Mouse (Mus musculus) hindbrain, embryonic 10.5 days (tissue): Measurements from ENCODE around the gene Matk. TPM values are rescaled to one million over a fixed set of nuclear protein-coding genes. Genes with fewer than 3 reads are reported as not detected.

ENCODE experiments used
- DNase-seq: peaks from one replicate; pipeline ENCODE4 v3.0.0-alpha.2; 2017; ENCODE audit warnings: low spot score
- H3K27ac ChIP-seq: fragments of 300-500 bp; sonication (generic); 2 replicates; pipeline ENCODE4 v1.5.1; 2016; ENCODE audit warnings: mild to moderate bottlenecking, moderate library complexity
- H3K27me3 ChIP-seq: fragments of 300-500 bp; sonication (generic); 2 replicates; pipeline ENCODE4 v1.6.1; 2016; ENCODE audit warnings: mild to moderate bottlenecking; ENCODE audit not compliant: poor library complexity, insufficient read depth, severe bottlenecking
- H3K36me3 ChIP-seq: fragments of 300-500 bp; sonication (generic); 2 replicates; pipeline ENCODE4 v1.6.1; 2016; ENCODE audit warnings: mild to moderate bottlenecking, moderate library complexity
- H3K4me1 ChIP-seq: fragments of 300-500 bp; sonication (generic); replicated peaks from 2 replicates; pipeline ENCODE4 v1.6.1; 2016; ENCODE audit warnings: mild to moderate bottlenecking
- H3K4me3 ChIP-seq: fragments of 300-500 bp; sonication (generic); 2 replicates; pipeline ENCODE4 v1.5.1; 2016; ENCODE audit warnings: mild to moderate bottlenecking, moderate library complexity
- H3K9me3 ChIP-seq: fragments of 300-500 bp; sonication (generic); 2 replicates; pipeline ENCODE4 v1.6.1; 2016; ENCODE audit warnings: mild to moderate bottlenecking, moderate library complexity
- WGBS: fragments of 180-500 bp; shearing (Covaris S2); methylation state at CpG from one replicate; pipeline ENCODE4 v1.1.7; 2016; 5-methylcytosine and 5-hydroxymethylcytosine counted together
- polyA plus RNA-seq: library from polyadenylated mRNA; unstranded; fragments of >200 nt; fragmentation: Nextera tagmentation; extraction: Ambion mirVana; gene quantifications from 2 replicates; pipeline ENCODE4 v1.2.1, GENCODE M21; 2016

Gene Matk
- polyA plus RNA-seq, 1 experiment from 2014 or later = 3.9 TPM

DNA sequence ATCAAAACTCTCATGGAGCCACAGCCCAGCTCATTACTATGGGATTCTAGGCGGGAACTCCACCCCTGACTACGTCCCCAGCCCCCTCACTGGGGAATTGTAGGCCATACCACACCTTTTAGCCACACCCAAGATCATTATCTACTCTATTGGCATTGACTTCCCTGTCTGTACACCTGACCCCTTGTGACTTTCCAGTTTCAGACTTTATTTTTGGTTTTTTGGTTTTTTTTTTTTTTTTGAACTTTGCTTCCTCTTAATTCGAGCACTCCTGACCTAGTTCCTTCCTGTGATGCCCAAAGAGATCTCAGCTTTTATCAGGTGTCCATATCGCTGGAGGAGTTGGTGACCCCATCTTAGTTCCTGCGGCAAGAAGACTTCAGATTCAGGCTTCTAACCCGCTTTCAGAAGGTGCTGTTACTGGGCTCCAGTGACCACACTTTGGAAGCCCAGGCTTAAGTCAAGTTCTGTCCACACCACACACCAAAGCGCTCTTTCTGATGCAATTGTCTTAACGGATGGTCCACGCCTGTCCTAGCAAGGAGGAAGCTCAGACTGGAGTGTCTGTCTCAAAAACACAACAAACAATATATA is 38.9 kb downstream of the Matk start, which contains the start of gene Tjp3:
Tjp3 (minus strand) TSS at position 71 of the 594 bp plus-strand sequence.
- DNase-seq = no peak
- Histone ChIP-seq H3K4me3 (peak within 1 kb of the TSS; percentile 84), H3K27ac (peak within 1 kb of the TSS; percentile 95), H3K27me3 (peaks cover 48% of the 10 kb centered on the region), H3K9me3 (no peaks in the 10 kb centered on the region), H3K36me3 (0 out of 2 replicates have a peak, but pooled peaks cover 12% of the 10 kb centered on the region), H3K4me1 (peaks cover 36% of the 10 kb centered on the region)
- WGBS = 75% methylated on average over 9 of the region's 9 CpGs

DNA sequence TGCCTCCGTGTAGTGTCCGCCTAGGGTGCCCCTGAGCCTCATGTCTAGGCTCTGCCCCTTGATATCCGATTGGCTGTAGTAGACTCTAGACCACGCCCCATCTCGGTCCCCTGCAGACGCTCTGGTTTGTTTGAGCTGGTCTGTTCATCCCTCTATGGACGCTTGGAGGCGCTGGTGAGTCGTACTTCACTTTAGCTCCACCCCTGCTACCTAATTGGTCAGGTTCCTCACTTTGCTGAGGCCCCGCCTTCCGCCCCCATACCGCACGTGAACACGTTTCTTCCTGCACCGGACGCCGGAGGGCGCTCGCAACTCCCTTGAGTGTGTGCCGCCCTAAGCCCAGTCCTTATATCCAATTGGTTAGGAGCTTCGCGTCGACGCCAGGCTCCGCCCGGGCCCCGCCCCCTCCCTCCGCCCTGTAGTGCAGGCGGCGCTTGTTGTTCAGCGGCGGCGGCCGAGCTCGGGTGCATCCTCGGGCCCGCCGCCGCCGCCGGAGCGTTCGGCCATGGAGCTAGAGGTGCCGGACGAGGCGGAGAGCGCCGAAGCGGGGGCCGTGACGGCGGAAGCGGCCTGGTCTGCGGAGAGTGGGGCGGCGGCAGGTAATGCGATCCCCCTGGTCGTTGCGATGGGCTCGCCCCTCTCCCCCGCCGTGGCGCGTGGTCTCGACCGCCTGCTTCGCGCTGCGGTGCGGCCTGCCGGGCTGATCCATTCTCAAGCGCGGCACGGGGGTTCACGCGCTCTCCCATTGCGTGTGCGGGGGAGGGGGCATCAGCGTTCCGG is 40.0 kb downstream of the Matk start, which contains the start of gene Pip5k1c:
Pip5k1c (plus strand) TSS at position 410 of the 780 bp plus-strand sequence.
- peaks cover 42% of the 10 kb centered on the region for H3K4me1 ChIP-seq
- WGBS = under 1% methylated on average over 80 of the region's 80 CpGs

DNA sequence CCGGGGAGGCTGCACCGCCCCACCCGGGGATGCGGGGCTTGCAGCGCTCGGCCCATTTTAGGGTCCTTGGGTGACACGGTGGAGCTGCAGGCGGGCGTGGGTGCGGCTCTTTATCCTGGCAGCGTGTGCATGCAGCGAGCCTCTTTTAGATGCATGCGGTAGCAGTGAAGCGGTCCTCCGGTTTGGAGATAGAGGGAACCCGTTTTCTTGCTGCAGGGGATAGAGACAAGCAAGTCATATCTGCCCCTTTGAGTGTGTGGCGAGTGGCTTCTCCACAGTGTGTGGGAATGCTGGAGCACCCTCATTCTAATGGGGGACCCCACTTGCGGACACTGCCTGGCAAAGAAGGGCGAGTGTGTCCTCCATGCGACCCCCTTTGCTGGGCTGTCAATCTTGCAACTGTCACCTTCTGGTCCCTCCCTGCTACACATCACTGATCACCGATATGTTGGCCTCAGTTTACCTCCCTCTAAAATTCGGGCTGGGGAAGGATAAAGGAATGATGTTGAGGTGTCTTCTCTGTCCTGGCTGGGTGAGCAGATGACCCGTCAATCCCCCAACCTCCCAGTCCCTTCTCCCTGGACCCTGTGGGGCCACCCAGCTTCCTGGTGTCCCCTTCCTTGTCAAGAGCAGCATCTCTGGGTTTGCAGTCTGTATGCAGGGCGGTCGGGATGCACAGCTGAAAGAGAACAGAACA is 40.7 kb downstream of the Matk start:
- Histone ChIP-seq H3K36me3 (peaks cover 18% of the 10 kb centered on the region), H3K27ac (peak overlapping the region; percentile 95), H3K4me3 (peak overlapping the region; percentile 84), H3K4me1 (peaks cover 45% of the 10 kb centered on the region), H3K27me3 (peaks cover 35% of the 10 kb centered on the region), H3K9me3 (no peaks in the 10 kb centered on the region)
- no peak for DNase-seq
- WGBS = 4% methylated on average over 25 of the region's 25 CpGs

More for the DNA sequence above, 40.0 kb downstream of the Matk start, which contains the start of gene Pip5k1c:
- Histone ChIP-seq H3K4me3 (peak within 1 kb of the TSS; percentile 84), H3K36me3 (0 out of 2 replicates have a peak, but pooled peaks cover 12% of the 10 kb centered on the region), H3K27ac (peak within 1 kb of the TSS; percentile 95), H3K27me3 (peaks cover 42% of the 10 kb centered on the region), H3K9me3 (no peaks in the 10 kb centered on the region)
- peak; percentile 100 for DNase-seq

DNA sequence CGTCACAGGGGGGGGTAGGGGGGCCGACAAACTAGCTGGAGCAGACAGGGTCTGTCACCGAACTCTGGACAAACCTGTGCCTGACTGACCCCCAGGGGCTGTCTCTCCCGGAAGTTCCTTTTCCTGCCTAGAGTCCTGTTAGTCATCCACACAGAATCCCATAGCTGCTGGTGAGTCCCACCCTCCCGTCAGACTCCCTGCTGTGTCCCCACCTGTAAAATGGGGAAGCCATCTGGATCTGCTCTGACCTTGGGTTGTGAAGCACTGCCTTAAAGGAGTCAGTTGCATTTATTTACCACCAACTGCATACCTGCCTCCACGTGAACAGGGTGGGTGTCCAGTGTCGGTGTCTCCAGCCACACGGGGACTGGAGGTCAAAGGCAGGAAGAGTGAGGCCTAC is 41.7 kb downstream of the Matk start:
- WGBS = 58% methylated on average over 8 of the region's 8 CpGs
- Histone ChIP-seq H3K4me3 (peak overlapping the region; percentile 84), H3K4me1 (peaks cover 50% of the 10 kb centered on the region), H3K27ac (peak overlapping the region; percentile 0; the same call in 1 of the 2 replicates), H3K36me3 (peaks cover 20% of the 10 kb centered on the region), H3K9me3 (no peaks in the 10 kb centered on the region), H3K27me3 (peaks cover 29% of the 10 kb centered on the region)
- DNase-seq = no peak

DNA sequence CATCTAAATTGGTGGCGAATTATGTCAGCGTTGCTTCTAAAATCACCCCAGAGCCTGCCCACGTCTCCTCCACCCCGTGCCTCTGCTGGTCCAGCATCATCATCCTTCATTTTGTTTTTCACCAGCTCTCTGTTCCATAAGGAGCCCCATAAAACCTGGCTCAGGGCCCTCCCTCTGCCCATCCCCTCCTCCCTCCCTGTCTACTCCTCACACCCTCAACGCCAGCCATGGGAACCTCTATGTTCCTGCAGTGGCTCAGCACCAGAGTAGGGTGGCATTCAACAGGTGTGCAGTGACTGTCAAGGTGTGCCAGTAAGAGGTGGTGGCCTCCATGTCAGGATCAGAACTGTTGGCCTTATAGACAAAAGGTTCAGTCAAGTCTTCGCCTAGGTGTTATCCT is 42.5 kb downstream of the Matk start:
- H3K4me1 ChIP-seq = peaks cover 57% of the 10 kb centered on the region
- H3K4me3 ChIP-seq = no peak overlapping the region
- WGBS = 96% methylated on average over 6 of the region's 6 CpGs

DNA sequence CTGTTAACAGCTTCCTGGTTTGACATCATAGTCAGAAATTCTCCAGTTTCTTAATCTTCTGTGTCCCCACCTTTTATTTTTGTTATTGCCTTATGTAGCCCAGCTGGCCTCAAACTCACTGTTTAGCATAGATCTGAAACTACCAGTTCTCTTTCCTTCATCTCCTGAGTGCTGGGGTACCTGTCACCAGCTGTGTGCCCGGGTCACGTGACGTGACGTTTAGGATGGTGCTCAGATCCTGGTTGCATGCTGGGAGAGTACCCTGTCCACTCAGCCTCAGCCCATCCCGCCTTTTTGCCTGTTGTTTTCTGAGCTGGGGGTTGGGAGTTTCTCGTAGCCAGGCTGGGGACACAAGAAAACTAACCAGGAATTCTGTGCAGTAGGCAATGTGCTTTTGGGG is 44.5 kb downstream of the Matk start:
- Histone ChIP-seq H3K27me3 (peaks cover under 1% of the 10 kb centered on the region; the same call in 1 of the 2 replicates), H3K4me3 (no peak overlapping the region; the same call in 1 of the 2 replicates), H3K4me1 (peaks cover 69% of the 10 kb centered on the region), H3K27ac (peak overlapping the region; percentile 60), H3K36me3 (peaks cover 20% of the 10 kb centered on the region), H3K9me3 (no peaks in the 10 kb centered on the region)
- WGBS = 72% methylated on average over 6 of the region's 6 CpGs
- no peak for DNase-seq

More for the DNA sequence above, 42.5 kb downstream of the Matk start:
- Histone ChIP-seq H3K9me3 (no peaks in the 10 kb centered on the region), H3K36me3 (peaks cover 20% of the 10 kb centered on the region), H3K27ac (no peak overlapping the region), H3K27me3 (peaks cover 21% of the 10 kb centered on the region)
- no peak for DNase-seq

DNA sequence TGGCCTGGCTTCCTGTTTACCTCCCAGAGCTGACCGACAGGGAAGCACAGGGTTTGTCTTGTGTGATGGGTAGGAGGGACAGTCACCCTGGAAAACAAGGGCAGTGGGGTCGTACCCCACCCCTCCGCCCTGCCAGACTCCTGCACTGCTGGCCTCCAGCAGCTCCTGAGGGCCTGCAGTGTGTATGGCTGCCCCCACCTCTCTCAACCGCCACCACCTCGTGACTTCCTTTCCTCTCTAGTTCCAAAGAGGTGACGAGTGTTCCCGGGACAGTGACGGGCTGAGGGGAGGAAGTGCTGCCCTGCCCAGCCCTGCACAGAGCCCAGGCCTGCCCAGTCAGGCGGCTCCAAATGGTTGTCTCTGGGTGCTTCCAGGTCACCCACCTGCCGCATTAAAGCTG is 45.1 kb downstream of the Matk start:
- H3K4me3 ChIP-seq = no peak overlapping the region; the same call in 1 of the 2 replicates
- DNase-seq = no peak
- peaks cover 74% of the 10 kb centered on the region for H3K4me1 ChIP-seq
- no peaks in the 10 kb centered on the region for H3K27me3 ChIP-seq
- 62% methylated on average over 10 of the region's 10 CpGs for WGBS
- H3K27ac ChIP-seq = peak overlapping the region; percentile 60
- H3K9me3 ChIP-seq = no peaks in the 10 kb centered on the region
- peaks cover 24% of the 10 kb centered on the region for H3K36me3 ChIP-seq

DNA sequence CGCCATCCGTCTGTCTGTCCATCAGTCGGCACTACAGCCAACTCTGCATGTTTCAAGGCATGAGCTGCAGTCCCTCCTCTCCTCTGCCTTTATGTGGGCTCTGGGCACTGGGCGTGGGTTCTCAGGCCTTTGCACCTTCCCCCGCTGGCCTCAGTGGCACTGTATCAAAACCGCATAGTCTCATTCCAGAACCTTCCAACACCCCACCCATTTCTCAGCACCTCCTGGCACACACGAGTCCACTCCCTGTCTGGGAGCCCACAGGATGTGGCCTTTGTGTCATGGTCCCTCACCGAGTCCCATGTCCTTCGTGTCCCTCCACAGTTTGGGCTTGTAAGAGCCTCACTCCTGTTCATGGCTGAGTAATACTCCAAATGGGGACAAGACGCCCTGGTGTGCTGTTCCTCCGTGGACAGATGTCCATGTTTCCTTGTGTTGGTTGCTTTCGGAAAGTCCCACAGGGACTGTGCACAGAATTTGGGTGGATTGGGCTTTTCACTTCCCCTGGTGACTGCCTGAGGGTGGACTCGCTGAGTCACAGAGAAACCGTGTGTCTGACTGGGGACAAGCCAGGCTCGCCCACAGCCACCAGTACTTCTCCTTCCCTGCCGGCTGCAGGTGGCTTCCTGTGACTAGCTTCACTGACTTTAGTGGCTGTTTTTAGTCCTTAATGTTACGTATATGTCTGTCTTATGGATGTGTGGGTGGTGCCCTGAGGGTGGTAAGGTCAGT is 45.8 kb downstream of the Matk start:
- Histone ChIP-seq H3K4me3 (no peak overlapping the region), H3K36me3 (peaks cover 31% of the 10 kb centered on the region), H3K27me3 (no peaks in the 10 kb centered on the region), H3K4me1 (peaks cover 78% of the 10 kb centered on the region), H3K27ac (0 out of 2 replicates have a peak overlapping the region, but pooled peaks have one; percentile 26), H3K9me3 (no peaks in the 10 kb centered on the region)
- DNase-seq = no peak
- 93% methylated on average over 17 of the region's 17 CpGs for WGBS

DNA sequence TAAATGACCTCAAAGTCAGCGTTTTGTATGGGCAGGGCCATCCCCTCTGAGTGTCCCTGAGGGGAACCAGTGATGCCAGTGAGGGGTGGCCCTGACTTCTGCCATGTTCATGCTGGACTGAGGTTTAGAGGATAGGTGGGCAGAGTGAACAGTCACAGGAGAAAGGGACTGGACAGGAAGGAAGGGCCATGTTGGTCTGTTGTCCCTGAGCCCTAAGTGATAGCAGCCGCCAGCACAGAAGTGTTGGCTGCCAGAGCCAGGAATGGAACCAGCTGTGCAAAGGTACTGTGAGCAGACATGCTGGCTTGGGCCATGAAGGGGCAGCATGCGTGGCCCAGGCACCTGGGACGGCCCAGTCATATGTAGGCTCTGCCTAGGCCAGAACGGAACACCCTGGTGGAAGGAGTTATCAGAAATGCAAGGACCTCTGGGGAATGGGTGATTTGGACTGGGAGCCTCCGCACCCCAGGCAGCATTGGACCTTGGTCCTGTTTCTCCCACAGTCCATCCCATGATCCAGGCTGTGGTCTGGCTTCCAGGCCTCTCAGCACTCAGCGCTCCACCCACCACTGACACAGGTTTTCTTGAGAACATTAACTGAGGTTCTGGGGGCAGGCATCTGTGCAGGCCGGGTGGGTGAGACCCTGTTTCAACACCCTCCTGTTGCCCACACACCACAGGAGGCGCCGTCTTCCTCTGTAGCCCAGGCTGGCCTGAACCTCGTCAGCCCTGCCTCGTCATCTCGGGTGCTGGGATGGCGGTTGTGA is 47.0 kb downstream of the Matk start:
- H3K4me3 ChIP-seq = no peak overlapping the region
- no peaks in the 10 kb centered on the region for H3K9me3 ChIP-seq
- peak overlapping the region; percentile 36; the same call in 1 of the 2 replicates for H3K27ac ChIP-seq
- H3K27me3 ChIP-seq = no peaks in the 10 kb centered on the region
- DNase-seq = no peak
- WGBS = 90% methylated on average over 14 of the region's 14 CpGs
- H3K4me1 ChIP-seq = peaks cover 76% of the 10 kb centered on the region
- peaks cover 33% of the 10 kb centered on the region for H3K36me3 ChIP-seq

DNA sequence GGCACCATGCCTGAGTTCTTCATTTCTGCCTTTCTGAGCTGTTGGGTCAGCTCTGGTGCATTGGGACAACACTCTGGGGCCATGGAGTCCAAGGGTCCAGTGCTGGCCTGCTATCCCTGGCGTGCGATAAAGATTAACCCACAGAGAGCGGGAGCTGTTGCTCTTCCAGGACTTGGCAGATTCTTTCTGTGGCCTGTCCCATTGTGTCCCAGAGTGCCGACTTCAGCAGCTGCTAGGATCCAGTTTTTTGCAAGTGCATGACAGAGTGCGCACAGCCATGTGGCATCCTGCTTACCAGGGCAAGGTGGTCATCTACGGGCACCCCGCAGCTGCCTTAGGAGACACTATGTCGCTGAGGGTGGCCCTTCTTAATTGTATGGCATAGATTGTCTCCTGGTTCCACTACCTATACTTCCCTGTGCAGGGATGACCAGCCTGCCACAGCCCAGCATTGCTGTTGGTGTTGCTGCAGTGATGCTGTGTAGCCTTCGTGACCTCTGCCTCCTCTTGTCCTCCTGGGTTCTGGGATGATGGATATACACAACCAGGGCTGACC is 47.7 kb downstream of the Matk start:
- no peak overlapping the region for H3K4me3 ChIP-seq
- 85% methylated on average over 9 of the region's 9 CpGs for WGBS
- no peak overlapping the region for H3K27ac ChIP-seq
- H3K9me3 ChIP-seq = no peaks in the 10 kb centered on the region
- H3K36me3 ChIP-seq = peaks cover 36% of the 10 kb centered on the region
- H3K27me3 ChIP-seq = no peaks in the 10 kb centered on the region
- no peak for DNase-seq
- peaks cover 78% of the 10 kb centered on the region for H3K4me1 ChIP-seq

DNA sequence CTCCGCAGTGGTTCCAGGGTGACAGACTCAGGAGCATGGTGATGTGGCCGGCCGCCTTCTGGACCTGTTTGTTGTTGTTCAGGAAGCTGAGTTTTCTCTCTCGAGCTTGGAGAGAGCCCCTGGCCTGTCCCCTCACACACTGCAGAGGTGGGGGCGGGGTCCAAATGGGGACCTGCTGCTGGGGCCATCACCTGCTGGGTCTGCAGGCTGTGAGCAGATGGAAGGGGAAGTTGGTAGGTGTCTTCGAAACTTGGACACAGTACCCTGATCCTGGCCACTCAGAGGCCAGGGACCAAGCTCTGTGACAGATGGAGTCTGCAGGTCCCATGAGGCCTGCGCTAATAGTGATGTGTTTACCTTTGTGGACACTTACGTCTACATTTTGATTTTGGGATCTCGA is 48.6 kb downstream of the Matk start:
- no peak for DNase-seq
- Histone ChIP-seq H3K36me3 (peaks cover 37% of the 10 kb centered on the region), H3K27ac (no peak overlapping the region), H3K4me1 (peaks cover 78% of the 10 kb centered on the region), H3K9me3 (no peaks in the 10 kb centered on the region), H3K27me3 (no peaks in the 10 kb centered on the region), H3K4me3 (no peak overlapping the region)
- WGBS = 80% methylated on average over 9 of the region's 9 CpGs
